Mouse (Mus musculus) forebrain, embryonic 13.5 days (tissue): Measurements from ENCODE around the gene Zfp428. TPM values are rescaled to one million over a fixed set of nuclear protein-coding genes. Genes with fewer than 3 reads are reported as not detected.

Experiments used
- ATAC-seq: fragments of 200-750 bp; cut with Nextera tagmentation; 2 replicates; pipeline ENCODE4 v1.8.0; 2017
- H3K27ac ChIP-seq: fragments of 300-500 bp; sonication (generic); 2 replicates; pipeline ENCODE4 v1.5.1; 2015; ENCODE audit warnings: inconsistent platforms, mild to moderate bottlenecking, moderate library complexity
- H3K27me3 ChIP-seq: fragments of 300-500 bp; sonication (generic); 2 replicates; pipeline ENCODE4 v1.6.1; 2015; ENCODE audit warnings: mild to moderate bottlenecking, inconsistent platforms
- H3K36me3 ChIP-seq: fragments of 300-500 bp; sonication (generic); 2 replicates; pipeline ENCODE4 v1.6.1; 2015; ENCODE audit warnings: mild to moderate bottlenecking, inconsistent platforms; ENCODE audit not compliant: poor library complexity, severe bottlenecking
- H3K4me1 ChIP-seq: fragments of 300-500 bp; sonication (generic); 2 replicates; pipeline ENCODE4 v1.6.1; 2015; ENCODE audit warnings: inconsistent platforms
- H3K4me2 ChIP-seq: fragments of 300-500 bp; sonication (generic); 2 replicates; pipeline ENCODE4 v1.6.1; 2015; ENCODE audit warnings: inconsistent platforms, mild to moderate bottlenecking, moderate library complexity
- H3K4me3 ChIP-seq: fragments of 300-500 bp; sonication (generic); 2 replicates; pipeline ENCODE4 v1.5.1; 2015; ENCODE audit warnings: mild to moderate bottlenecking, inconsistent platforms
- H3K9ac ChIP-seq: fragments of 300-500 bp; sonication (generic); 2 replicates; pipeline ENCODE4 v1.6.1; 2015; ENCODE audit warnings: mild to moderate bottlenecking, inconsistent platforms
- H3K9me3 ChIP-seq: fragments of 300-500 bp; sonication (generic); replicated peaks from 2 replicates; pipeline ENCODE4 v1.6.1; 2016; ENCODE audit warnings: inconsistent platforms
- WGBS: fragments of 180-500 bp; shearing (Covaris S2); methylation state at CpG from one replicate; pipeline ENCODE4 v1.1.7; 2015; 5-methylcytosine and 5-hydroxymethylcytosine counted together
- polyA plus RNA-seq: library from polyadenylated mRNA; unstranded; fragments of >200 nt; fragmentation: Nextera tagmentation; extraction: Ambion mirVana; gene quantifications from 2 replicates; pipeline ENCODE4 v1.2.1, GENCODE M21; 2015

Gene Zfp428
- polyA plus RNA-seq, 1 experiment from 2014 or later = 214 TPM

DNA sequence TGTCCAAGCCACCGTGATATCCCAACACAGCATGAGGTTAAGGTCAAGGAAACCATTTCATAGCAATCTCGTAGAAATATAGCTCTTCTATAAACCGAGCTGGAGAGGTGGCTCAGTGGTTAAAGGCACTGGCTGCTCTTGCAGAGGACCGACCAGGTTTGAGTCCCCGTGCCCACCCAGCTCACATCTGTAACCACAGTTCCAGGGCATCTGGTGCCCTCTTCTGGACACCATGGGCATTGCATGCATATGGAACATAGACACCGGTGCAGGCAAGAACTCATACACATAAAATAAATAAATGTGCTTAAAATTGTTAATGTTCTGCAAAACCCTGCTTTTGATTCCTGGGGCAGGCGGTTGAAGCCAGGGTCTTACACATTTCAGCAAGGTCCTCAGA lies 33.9 kb upstream of the Zfp428 start:
- no peak overlapping the region for H3K4me2 ChIP-seq
- no peaks in the 10 kb centered on the region for H3K36me3 ChIP-seq
- WGBS = 75% methylated on average over 7 of the region's 7 CpGs
- ATAC-seq = no peak
- no peaks in the 10 kb centered on the region for H3K27me3 ChIP-seq
- H3K4me1 ChIP-seq = peaks cover 5% of the 10 kb centered on the region
- H3K9ac ChIP-seq = no peak overlapping the region
- no peak overlapping the region for H3K4me3 ChIP-seq
- H3K27ac ChIP-seq = no peak overlapping the region
- H3K9me3 ChIP-seq = peaks cover 4% of the 10 kb centered on the region

DNA sequence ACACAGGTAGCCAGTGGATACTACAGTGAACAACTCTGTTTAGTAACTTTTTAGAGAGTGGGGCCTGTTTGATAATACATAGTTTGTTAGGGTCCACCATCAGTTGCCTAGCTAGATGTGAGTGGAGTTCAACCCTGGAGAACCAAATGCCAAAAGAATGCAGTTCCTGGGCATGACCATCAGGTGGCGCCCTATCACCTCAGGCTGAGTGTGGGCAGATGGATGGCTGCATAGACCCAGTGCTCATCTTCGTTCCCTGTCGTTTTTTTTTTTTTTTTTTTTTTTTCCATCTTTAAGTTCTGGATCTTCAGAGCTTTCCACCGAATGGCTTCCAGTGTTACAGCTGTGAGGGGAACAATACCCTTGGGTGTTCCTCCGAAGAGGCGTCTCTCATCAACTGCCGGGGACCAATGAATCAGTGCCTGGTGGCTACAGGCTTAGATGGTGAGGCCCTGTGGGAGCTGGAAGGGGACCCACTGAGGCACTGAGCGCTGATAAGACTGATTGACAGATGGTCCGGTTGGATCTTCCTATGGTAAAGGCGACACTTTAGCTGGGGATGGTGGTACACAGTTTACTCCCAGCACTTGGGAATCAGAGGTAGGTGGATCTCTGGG lies 32.8 kb upstream of the Zfp428 start:
- peaks cover 5% of the 10 kb centered on the region for H3K4me1 ChIP-seq
- no peak overlapping the region for H3K4me2 ChIP-seq
- H3K27me3 ChIP-seq = no peaks in the 10 kb centered on the region
- H3K9me3 ChIP-seq = peaks cover 2% of the 10 kb centered on the region
- no peak overlapping the region for H3K4me3 ChIP-seq
- WGBS = 44% methylated on average over 10 of the region's 10 CpGs
- peak; percentile 60; the same call in 1 of the 2 replicates for ATAC-seq
- H3K9ac ChIP-seq = no peak overlapping the region
- no peak overlapping the region for H3K27ac ChIP-seq
- no peaks in the 10 kb centered on the region for H3K36me3 ChIP-seq

DNA sequence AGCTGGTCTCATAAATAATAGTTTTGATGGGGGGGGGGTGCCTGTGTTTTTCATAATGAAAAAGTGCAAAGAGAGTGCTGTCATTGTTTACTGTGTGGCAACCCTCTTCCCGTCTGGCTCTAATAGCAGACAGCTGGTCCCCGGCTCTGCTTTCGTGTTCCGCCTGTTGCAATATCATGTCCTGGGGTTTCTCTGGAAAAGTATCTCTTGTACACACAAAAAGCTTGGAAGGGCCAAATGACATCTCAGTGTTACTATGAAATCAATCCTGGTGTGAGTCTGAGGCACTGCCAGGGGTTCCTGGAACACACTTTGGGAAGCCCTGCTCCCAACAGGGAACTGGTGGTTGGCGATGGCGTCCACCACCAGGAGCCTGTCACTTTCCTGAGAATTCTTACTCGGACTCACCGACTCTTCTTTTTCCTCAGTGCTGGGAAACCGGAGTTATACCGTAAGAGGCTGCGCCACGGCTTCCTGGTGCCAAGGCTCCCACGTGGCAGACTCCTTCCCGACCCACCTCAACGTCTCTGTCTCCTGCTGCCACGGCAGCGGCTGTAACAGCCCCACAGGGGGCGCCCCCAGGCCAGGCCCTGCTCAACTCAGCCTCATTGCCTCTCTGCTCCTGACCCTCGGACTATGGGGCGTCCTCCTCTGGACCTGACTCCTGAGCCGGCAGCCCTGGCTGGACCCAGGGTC lies 31.8 kb upstream of the Zfp428 start:
- 32% methylated on average over 21 of the region's 21 CpGs for WGBS
- peak overlapping the region; percentile 45 for H3K9ac ChIP-seq

DNA sequence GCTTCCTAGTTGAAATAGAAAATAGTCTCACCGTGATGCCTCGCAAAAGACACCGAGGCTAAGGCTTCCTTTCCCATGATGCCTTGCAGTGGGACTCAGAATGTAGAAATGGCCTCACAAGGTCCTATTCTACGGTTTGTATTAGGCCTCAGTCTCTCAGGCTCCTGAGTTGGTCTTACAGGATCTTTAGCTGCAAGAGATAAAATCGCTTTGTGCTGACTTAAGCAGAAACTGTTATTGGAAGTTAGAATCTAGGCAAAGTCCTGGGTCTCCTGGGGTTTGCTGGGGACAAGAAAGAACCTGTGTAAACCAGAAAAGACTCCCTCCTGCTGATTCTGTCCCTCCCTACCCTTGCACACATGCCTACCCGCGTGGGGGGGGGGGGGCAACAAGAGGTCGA lies 30.5 kb upstream of the Zfp428 start:
- Histone ChIP-seq H3K36me3 (no peaks in the 10 kb centered on the region), H3K9me3 (no peaks in the 10 kb centered on the region), H3K4me2 (no peak overlapping the region), H3K4me3 (no peak overlapping the region), H3K27me3 (0 out of 2 replicates have a peak, but pooled peaks cover 3% of the 10 kb centered on the region), H3K9ac (no peak overlapping the region), H3K27ac (no peak overlapping the region), H3K4me1 (peaks cover 26% of the 10 kb centered on the region)
- WGBS = 87% methylated on average over 8 of the region's 8 CpGs
- no peak for ATAC-seq

More for the DNA sequence above, 31.8 kb upstream of the Zfp428 start:
- H3K9me3 ChIP-seq = no peaks in the 10 kb centered on the region
- no peak for ATAC-seq
- no peaks in the 10 kb centered on the region for H3K36me3 ChIP-seq
- H3K27ac ChIP-seq = no peak overlapping the region
- H3K4me3 ChIP-seq = no peak overlapping the region
- no peaks in the 10 kb centered on the region for H3K27me3 ChIP-seq
- H3K4me1 ChIP-seq = peaks cover 12% of the 10 kb centered on the region
- no peak overlapping the region for H3K4me2 ChIP-seq

DNA sequence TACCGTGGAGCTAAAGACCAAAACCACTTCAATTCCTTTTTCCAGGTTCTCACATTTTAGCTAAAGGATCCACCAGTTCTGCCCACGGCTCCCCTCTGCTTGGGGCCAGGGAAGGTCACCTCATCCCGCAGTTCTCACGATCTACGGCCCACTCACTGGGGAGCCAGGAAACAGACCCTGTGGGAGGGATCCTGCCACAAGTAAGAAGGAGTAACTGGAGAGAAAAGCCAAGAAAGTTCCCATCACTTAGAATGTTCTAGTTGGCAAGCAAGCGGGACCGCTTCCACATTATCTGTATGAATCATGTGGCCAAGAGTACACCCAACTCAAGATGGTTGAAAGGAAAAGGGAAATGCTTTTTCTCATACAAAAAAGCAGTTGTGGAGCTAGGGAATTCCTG lies 29.9 kb upstream of the Zfp428 start:
- 93% methylated on average over 7 of the region's 7 CpGs for WGBS

DNA sequence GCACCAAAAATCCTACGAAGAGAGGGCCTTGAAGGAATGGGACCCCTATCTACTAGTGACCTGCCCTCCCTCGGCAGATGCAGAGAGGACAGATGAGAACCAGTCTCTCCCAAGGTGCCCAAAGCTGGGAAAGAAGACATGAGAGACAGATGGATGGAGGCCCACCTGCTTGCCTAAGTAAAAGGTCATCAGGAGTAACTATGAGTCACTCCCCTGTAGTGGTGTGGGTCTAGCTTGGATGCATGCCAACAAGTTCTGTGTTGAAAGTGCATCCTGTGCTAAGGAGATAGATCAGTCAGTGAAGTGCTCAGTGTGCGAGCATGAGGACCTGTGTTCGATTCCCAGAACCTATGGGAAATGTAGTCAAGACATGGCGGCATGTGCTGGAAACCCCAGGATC lies 27.9 kb upstream of the Zfp428 start:
- no peak overlapping the region for H3K4me2 ChIP-seq
- H3K9me3 ChIP-seq = no peaks in the 10 kb centered on the region
- no peak overlapping the region for H3K9ac ChIP-seq
- no peak overlapping the region for H3K27ac ChIP-seq
- no peak overlapping the region for H3K4me3 ChIP-seq
- 0 out of 2 replicates have a peak, but pooled peaks cover 3% of the 10 kb centered on the region for H3K27me3 ChIP-seq
- no peak for ATAC-seq
- H3K36me3 ChIP-seq = no peaks in the 10 kb centered on the region
- peaks cover 39% of the 10 kb centered on the region for H3K4me1 ChIP-seq
- 86% methylated on average over 5 of the region's 5 CpGs for WGBS

More for the DNA sequence above, 29.9 kb upstream of the Zfp428 start:
- no peak for ATAC-seq
- Histone ChIP-seq H3K9me3 (no peaks in the 10 kb centered on the region), H3K4me2 (no peak overlapping the region), H3K27ac (no peak overlapping the region), H3K4me3 (no peak overlapping the region), H3K4me1 (peaks cover 26% of the 10 kb centered on the region), H3K9ac (no peak overlapping the region), H3K27me3 (0 out of 2 replicates have a peak, but pooled peaks cover 3% of the 10 kb centered on the region), H3K36me3 (no peaks in the 10 kb centered on the region)

DNA sequence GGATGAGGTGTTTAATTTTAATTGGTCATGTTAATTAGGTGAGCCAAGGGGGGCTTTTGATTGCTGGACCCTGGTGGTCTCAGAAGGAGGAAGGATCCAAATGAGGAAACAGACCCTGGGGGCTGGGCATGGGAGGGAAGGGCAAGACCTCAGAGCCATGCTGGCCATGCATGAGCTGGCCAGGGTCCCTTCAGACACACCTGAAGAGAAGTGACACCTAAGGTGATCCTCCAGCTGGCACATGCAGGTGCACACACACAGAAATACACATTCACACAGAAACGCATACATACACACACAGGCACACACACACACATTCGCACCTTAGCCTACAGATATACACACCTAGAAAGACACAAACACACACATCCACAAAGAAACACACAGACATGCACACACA lies 27.1 kb upstream of the Zfp428 start:
- no peak overlapping the region for H3K9ac ChIP-seq
- H3K36me3 ChIP-seq = no peaks in the 10 kb centered on the region
- H3K4me3 ChIP-seq = no peak overlapping the region
- H3K27me3 ChIP-seq = 0 out of 2 replicates have a peak, but pooled peaks cover 3% of the 10 kb centered on the region
- H3K4me1 ChIP-seq = peaks cover 47% of the 10 kb centered on the region
- peak overlapping the region; percentile 18; the same call in 1 of the 2 replicates for H3K4me2 ChIP-seq
- H3K27ac ChIP-seq = no peak overlapping the region
- H3K9me3 ChIP-seq = no peaks in the 10 kb centered on the region
- WGBS = 77% methylated on average over 2 of the region's 2 CpGs
- ATAC-seq = no peak

DNA sequence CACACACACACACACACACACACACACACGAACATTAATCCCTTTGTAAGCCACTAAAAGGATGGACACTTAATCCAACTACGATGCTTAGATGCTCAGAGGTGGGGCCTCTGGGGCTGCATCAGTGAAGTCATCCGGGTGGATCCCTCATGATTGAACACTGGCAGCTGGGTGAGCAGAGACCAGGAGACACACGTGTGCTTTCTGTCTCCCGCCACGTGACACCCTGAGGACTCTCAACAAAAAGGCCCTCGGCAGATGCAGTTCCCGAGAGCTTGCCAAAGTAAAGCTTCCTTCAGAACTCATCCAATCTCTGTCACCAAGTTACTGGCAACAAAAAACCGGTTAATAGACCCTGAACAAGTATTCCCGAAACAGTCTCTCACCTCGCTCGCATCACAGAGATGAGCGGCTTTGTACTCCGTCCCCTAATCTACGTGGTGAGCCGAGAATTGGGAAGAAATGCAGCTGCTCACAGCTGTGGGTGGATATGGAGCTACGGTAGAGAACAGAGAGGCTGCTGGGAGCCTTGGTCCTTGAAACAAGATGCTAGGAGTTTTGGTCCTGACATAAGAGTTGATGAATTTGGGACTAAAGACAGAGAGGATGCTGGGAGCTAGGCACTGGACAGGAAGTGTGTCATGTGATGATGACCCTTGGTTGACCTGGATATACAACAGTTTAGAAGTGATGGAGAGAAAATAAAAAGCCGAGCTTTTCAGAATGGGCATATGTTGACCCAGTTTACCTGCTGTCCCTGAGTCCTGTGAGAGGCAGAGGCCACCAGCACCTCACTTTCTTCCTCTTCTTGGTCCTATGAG lies 26.5 kb upstream of the Zfp428 start:
- H3K27ac ChIP-seq = no peak overlapping the region
- ATAC-seq = no peak
- H3K4me3 ChIP-seq = no peak overlapping the region
- H3K4me2 ChIP-seq = peak overlapping the region; percentile 87
- H3K36me3 ChIP-seq = no peaks in the 10 kb centered on the region
- peaks cover 48% of the 10 kb centered on the region for H3K4me1 ChIP-seq
- no peaks in the 10 kb centered on the region for H3K9me3 ChIP-seq
- H3K27me3 ChIP-seq = 0 out of 2 replicates have a peak, but pooled peaks cover 3% of the 10 kb centered on the region
- WGBS = 60% methylated on average over 18 of the region's 18 CpGs
- peak overlapping the region; percentile 97; the same call in 1 of the 2 replicates for H3K9ac ChIP-seq

DNA sequence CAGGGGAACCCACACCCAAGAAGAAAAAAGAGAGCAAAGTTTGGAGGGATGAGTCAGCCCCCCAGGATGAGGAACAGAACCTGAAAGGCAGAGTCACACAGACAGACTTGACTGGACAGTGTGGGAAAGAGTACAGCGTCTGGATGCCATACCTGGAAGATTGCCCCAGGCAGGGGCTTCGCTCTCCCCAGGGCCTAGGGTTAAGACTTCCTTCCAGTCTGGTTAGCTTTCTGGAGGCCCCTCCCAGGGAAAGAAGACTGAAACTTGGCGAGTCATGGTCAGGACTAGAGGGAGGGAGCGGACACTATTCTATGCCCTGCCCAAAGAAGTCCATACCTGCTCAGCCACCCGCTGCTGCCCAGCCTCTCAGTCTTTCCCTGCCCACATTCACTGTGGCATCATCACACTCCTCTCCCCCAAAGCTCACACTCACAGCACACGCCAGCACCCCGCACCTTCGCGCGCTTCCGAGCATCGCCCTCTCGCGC lies 25.8 kb upstream of the Zfp428 start:
- 0 out of 2 replicates have a peak, but pooled peaks cover 3% of the 10 kb centered on the region for H3K27me3 ChIP-seq
- peak overlapping the region; percentile 87 for H3K4me2 ChIP-seq
- peak overlapping the region; percentile 78; the same call in 1 of the 2 replicates for H3K27ac ChIP-seq
- H3K9ac ChIP-seq = peak overlapping the region; percentile 97
- H3K9me3 ChIP-seq = no peaks in the 10 kb centered on the region
- H3K4me3 ChIP-seq = peak overlapping the region; percentile 76
- WGBS = 8% methylated on average over 14 of the region's 14 CpGs
- no peaks in the 10 kb centered on the region for H3K36me3 ChIP-seq
- H3K4me1 ChIP-seq = peaks cover 55% of the 10 kb centered on the region
- peak; percentile 2; the same call in 1 of the 2 replicates for ATAC-seq

DNA sequence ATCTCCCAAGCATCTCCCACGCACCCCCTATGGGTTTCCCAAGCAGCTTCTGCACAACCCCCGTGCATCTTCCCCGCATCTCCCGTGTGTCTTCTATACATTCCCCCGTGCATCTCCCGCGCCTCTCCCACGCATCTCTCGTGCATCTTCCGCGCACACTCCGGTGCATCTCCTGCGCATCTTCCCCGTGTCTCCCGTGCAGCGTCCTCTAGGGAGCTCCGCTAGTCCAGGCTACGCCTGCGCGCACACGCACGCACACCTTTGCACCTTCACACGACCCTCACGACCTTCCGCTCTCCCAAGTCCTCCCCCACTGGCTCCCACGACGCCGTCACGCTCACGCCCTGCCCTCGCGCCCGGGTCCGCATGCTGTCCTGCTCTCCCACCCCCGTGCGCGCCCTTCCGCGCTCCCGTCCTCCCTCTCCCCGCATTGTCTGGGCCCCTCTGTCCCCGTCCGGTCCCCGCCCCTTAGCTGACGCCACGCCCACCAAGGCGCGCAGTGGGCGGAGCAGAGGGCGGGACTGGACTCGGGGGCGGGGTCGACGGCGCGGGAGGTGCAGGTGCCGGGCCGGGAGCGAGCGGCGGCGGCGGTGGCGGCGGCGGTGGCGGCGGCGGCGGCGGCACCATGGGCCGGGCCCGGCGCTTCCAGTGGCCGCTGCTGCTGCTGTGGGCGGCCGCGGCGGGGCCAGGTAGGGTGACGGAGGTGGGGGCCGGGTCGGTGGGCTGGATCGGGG lies 25.2 kb upstream of the Zfp428 start, which contains the start of gene Cadm4:
TSS of gene Cadm4 (plus strand) at position 550 of the 734 bp plus-strand sequence.
- peaks cover 61% of the 10 kb centered on the region for H3K4me1 ChIP-seq
- peak; percentile 86 for ATAC-seq
- peak within 1 kb of the TSS; percentile 76 for H3K4me3 ChIP-seq
- peak within 1 kb of the TSS; percentile 97 for H3K9ac ChIP-seq
- 0 out of 2 replicates have a peak, but pooled peaks cover 3% of the 10 kb centered on the region for H3K27me3 ChIP-seq
- H3K36me3 ChIP-seq = no peaks in the 10 kb centered on the region
- H3K4me2 ChIP-seq = peak within 1 kb of the TSS; percentile 87
- H3K9me3 ChIP-seq = no peaks in the 10 kb centered on the region
- H3K27ac ChIP-seq = peak within 1 kb of the TSS; percentile 78
- WGBS = 1% methylated on average over 62 of the region's 83 CpGs
